Mouse (Mus musculus) left cerebral cortex, postnatal 36 days (tissue): ENCODE measurements around the gene Rsrc1. TPM values are rescaled to one million over a fixed set of nuclear protein-coding genes. Genes with fewer than 3 reads are reported as not detected.

Experiments used
- DNase-seq, 2 experiments: peaks; one replicate each; pipeline ENCODE4 v3.0.0; 2021 to 2022; ENCODE audit warnings: low spot score in 2 of 2, mixed read lengths in 1 of 2
- intact Hi-C: fragments of 180-260 bp; cut with DNase I; formaldehyde crosslinking; loops from one replicate; pipeline ENCODE4 v1.15.1; 2025
- total RNA-seq, 2 experiments: library from RNA; stranded (reverse); gene quantifications; 2 replicates each; pipeline ENCODE4 v1.2.3; 2021

Rsrc1 gene
- total RNA-seq, 2 experiments from 2014 or later: 31.9 to 36.0 TPM

DNA sequence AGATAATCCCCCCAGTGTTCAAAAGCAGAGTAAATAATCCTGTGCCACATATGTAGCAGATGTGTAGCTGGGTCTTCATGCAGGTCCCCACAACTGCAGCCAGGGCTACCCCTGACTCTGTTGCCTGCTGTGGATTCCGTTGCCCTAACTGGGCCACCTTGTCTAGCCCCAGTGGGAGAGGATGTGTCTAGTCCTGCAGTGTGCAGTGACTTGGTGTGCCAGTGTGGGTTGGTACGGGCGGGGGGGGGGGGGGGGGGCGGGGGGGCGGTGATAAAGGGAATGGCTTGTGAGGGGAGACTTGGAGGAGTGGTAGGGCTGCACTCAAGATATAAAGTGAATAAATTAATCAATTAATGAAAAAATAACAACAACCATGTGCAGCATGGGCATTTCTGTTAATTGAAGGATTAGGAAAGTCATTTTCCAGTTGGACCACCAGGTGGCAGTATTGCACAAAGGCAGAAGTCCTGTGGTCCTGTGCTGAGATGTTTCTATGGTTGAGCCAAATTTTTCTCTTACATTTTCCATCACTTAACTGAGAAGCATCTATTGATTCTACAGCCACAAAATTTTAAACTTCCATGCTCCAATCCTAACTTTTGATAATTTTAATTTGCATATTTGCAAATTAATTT lies 371.1 kb downstream of the Rsrc1 start:
- intact Hi-C loops: loop anchor here (5.0 kb wide), 1 partner anchor 215 kb away; no protein-coding TSS in a partner anchor
- DNase-seq: no peak

DNA sequence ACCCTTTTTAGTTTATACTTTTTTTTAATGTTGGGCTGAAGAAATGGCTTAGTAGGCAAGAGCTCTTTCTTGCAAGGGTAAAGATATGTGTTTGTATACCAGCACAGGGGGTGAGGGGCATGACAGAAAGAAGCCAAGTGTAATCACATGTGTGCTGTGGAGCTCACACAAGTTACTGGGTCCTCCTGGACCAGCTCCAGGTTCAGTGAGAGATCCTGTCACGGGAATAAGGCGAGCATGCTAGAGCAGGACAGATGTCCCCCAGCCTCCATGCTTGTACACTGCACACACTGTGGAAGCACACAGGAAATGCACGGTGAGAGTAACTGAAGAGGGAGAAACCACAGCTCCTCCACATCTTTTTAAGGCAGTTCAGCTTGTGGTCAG lies 371.6 kb downstream of the Rsrc1 start:
- intact Hi-C loops: loop anchor here (5.0 kb wide), 1 partner anchor 215 kb away; no protein-coding TSS in a partner anchor
- no peak for DNase-seq

DNA sequence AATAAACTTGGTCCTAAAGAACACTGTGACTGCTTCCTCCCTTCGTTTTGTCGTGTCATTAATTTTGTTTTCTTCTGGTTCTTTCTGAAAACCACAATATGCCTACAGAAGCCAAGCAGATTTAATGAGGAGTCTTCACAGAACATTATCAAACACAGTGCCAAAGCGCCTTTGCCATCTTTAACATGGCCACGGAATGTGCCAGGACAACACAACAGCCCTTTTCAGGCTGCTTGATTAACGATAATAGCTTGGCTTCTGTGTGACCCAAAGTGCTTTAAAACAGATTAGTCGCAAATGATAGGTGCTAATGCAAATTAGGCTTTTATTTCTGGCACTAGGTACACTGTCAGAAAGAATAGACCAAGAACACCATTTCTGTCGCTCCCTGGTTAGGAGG lies 377.2 kb downstream of the Rsrc1 start:
- intact Hi-C loops: no loop called here
- no peak for DNase-seq

DNA sequence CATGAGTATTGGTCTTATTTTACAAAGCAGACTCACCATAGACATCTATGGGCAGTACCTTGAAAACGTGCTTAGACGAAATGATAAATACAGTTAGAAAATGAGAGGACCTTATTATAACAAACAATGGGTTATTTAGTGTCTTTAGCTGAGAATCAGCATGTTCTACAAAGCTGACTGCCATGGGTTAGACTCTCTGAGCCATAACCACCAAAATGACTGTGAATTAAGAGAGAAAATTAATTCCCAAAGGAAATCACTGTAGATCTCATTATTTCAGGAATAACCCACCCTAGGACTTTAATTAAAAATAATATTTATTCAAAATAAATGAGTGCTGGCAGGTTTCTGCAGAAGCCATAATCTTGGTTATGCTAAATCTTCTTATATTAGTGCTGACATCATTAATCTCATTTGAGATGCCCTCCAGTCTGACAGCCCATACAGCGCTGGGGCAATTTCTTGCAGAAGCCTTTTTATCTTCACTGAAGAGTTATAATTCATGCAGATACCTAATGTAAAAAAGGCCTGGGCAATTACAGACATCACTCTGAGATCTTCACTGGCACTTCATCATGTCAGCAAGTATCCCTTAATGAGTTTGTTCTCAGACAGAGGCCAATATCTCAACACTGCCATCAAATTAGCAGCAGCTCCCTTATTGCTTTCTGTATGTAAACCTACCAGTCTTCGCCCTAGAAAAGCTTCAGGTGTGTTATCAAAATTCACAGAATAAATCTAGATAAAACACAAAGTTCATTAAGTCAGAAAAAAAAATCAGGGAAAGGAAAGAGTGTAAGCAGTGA lies 385.1 kb downstream of the Rsrc1 start:
- intact Hi-C loops: no loop called here
- no peak for DNase-seq

DNA sequence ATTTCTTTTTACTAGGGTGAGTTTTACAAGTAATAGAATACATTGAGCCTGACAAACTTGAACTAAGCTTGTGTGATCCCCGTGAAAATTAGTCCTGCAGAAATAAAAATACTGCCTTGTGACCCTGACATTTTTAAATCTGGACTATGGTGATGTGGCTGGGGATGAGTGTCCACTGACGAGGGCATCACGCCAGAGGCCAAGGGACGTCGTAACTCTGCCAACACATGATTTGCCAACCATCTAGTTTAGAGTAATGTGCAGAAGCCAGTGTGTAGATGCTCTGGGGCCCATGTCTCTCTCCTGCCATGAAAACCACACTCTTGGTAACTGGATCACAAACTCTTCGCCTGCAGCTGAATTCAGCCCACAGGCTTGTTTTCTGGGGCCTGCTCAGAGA lies 386.3 kb downstream of the Rsrc1 start:
- no peak for DNase-seq
- intact Hi-C loops: no loop called here

DNA sequence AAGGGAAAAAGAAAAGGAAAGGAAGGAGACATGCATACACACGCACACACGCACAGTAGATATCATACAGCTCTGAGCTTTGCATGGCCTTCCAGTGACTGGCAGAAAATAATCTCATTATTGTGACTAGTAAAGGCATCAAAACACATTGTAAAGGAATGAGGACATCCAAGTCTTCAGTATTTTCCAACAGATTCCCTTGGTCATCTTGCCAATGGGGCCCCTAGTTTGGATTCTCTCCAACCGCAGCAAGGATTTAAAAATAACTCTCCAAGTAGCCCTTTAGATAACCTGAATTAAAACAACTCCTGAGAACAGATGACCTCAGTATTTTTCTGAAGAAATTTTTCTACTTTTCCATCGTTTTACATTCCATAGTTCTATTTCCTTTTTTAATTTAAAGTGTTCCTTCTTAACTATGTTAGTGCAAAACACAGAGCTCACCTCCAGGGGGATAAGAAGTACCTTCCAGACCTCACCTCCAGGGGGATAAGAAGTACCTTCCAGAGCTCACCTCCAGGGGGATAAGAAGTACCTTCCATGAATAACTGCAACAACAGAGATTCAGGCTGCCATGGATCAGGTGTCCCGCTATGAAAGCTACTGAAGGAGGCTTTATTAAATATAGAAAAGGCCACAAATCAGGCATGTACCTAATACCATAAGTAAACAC lies 388.4 kb downstream of the Rsrc1 start:
- intact Hi-C loops: no loop called here
- DNase-seq: no peak

DNA sequence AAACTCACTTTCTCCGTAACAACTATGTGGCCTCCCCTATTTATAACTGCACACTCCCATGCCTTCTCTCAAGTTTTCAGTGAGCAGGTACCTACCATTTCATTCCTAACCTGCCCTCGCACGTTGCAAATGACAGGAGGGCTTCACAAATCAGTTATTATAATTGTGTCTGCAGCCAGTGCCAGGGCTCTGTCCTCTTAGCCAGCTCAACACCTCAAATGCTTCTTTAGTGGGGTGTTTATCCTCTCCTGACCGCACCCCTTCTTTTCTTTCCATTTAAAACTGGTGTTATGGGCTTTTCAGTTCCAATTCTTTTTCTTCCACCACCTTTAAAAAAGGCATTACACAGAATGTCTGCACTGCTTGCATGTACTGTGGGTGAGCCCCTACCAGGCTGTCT lies 391.0 kb downstream of the Rsrc1 start:
- intact Hi-C loops: no loop called here
- DNase-seq: no peak

DNA sequence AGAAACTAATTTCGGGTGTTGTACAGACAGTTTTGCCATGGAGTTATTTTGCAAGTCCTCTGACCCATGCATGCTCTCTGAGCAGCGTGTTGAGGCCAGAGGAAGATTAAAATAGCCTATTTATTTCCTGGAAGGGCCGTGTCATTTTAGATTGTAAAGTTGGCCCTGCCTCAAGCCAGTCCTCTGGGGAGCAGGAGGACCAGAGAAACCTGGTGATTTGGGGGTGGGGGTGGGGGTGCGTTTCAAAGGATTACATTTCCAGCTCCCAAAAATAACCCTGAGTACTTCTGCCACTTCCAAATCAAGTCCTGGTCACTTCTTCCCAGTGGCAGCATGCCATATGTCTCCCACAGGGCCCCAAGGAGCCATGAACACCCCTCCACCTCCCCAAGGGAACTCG lies 391.6 kb downstream of the Rsrc1 start:
- no peak for DNase-seq
- intact Hi-C loops: no loop called here

DNA sequence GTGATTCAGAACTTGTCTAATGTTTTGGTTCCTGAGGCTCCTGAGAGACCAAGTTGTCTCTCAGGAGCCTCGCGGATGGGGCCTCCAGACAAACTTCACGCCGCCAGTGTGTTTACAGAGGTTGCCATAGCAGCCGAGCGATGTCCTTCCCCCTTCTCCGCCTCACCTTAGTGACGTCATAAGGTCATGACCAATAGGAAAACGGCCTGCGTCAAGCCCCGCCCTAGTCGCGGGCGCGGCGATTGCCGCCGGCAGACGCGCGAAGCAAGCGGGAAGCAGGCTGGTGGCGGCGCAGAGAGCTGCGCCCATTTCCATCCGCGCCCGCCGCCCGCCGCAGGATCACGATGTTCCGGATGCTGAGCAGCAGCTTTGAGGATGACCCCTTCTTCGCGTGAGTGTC lies 392.7 kb downstream of the Rsrc1 start, which contains the start of gene Mlf1:
Gene Mlf1 (plus strand): TSS at position 226 of the 400 bp plus-strand sequence.
- intact Hi-C loops: no loop called here
- DNase-seq: peak; percentile 89

DNA sequence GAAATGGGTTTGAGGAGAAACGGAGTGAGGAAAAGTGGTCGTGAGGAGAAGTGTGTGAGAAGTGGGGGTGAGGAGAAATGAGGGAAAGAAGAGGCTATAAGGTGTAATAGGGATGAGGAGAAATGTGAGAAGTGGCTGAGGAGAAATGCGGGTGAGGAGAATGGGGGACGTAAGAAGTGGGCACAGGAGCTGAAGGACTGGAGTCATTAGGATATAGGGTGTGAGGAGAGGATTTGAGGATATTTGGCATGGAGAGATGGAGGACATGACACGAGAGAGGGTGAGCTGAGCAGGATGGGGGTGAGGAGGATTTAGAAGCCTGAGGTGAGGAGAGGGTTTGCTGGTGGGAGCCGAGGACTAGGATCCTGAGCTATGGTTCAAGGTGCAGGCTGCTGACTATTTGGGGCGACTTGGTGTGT lies 393.2 kb downstream of the Rsrc1 start:
- DNase-seq: no peak
- intact Hi-C loops: no loop called here

DNA sequence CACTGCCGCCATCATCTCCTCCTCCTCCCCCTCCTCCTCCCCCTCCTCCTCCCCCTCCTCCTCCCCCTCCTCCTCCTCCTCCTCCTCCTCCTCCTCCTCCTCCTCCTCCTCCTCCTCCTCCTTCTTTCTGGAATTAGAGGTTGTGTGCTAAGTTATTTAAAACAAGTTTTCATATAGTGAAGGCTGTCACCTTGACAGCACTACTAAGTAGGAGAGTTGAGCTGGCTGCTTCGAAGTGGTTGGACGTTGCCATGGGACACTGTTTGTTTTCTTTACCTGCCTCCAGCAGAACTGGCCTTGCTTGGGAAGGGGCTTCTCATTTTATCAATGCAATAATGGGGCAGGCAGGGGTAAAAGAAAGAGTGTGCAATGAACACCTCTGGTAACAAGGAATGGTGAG lies 393.9 kb downstream of the Rsrc1 start, which contains the start of gene Gm17402:
Gene Gm17402 (minus strand): TSS at position 101 of the 400 bp plus-strand sequence.
- DNase-seq: no peak
- intact Hi-C loops: no loop called here

DNA sequence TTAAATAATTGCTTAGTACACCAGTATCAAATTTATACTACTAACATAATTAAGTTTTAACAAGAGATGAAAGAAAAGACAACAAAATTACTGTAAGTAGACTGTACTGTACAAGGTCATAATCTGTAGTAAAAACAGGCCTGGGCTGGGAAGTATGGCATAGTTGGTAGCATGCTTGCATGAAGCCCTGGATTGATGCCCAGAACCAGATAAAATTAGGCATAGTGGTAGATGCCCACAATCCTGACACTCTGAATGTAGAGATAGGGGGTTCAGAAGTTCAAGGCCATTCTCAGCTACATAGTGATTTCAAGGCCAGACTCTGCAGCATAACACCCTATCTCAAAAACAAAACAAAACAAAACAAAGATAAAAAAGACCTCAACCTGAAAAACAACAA lies 397.0 kb downstream of the Rsrc1 start:
- no peak for DNase-seq
- intact Hi-C loops: no loop called here

Other genes starting within 250 kb of the Rsrc1 start
- under 1 TPM in 1 of 2 experiments, not detected in 1; 0.17 TPM for gene Shox2, start 381 bp downstream of the Rsrc1 start, total RNA-seq